Mouse (Mus musculus) heart, embryonic 13.5 days (tissue): Measurements from ENCODE around the gene Fntb. TPM values are rescaled to one million over a fixed set of nuclear protein-coding genes. Genes with fewer than 3 reads are reported as not detected.

ENCODE experiments used
- ATAC-seq: fragments of 200-750 bp; cut with Nextera tagmentation; 2 replicates; pipeline ENCODE4 v1.8.0; 2017; ENCODE audit warnings: moderate TSS enrichment; ENCODE audit not compliant: insufficient number of reproducible peaks, low FRiP score, low TSS enrichment; ENCODE audit errors: extremely low read depth
- H3K27ac ChIP-seq: fragments of 300-500 bp; sonication (generic); replicated peaks from 2 replicates; pipeline ENCODE4 v1.5.1; 2015; ENCODE audit warnings: moderate library complexity, mild to moderate bottlenecking, inconsistent platforms
- H3K27me3 ChIP-seq: fragments of 300-500 bp; sonication (generic); replicated peaks from 2 replicates; pipeline ENCODE4 v1.6.1; 2015; ENCODE audit warnings: mild to moderate bottlenecking, inconsistent platforms
- H3K36me3 ChIP-seq: fragments of 300-500 bp; sonication (generic); 2 replicates; pipeline ENCODE4 v1.6.1; 2015; ENCODE audit warnings: mild to moderate bottlenecking, inconsistent platforms
- H3K4me1 ChIP-seq: fragments of 300-500 bp; sonication (generic); 2 replicates; pipeline ENCODE4 v1.6.1; 2015; ENCODE audit warnings: inconsistent platforms
- H3K4me2 ChIP-seq: fragments of 300-500 bp; sonication (generic); 2 replicates; pipeline ENCODE4 v1.6.1; 2015; ENCODE audit warnings: inconsistent platforms, mild to moderate bottlenecking, moderate library complexity
- H3K4me3 ChIP-seq: fragments of 300-500 bp; sonication (generic); 2 replicates; pipeline ENCODE4 v1.5.1; 2015; ENCODE audit warnings: moderate library complexity, mild to moderate bottlenecking, inconsistent platforms
- H3K9ac ChIP-seq: fragments of 300-500 bp; sonication (generic); 2 replicates; pipeline ENCODE4 v1.6.1; 2015; ENCODE audit warnings: inconsistent platforms, mild to moderate bottlenecking, moderate library complexity
- H3K9me3 ChIP-seq: fragments of 300-500 bp; sonication (generic); 2 replicates; pipeline ENCODE4 v1.6.1; 2016; ENCODE audit warnings: inconsistent platforms
- WGBS: fragments of 180-500 bp; shearing (Covaris S2); methylation state at CpG from one replicate; pipeline ENCODE4 v1.1.7; 2015; ENCODE audit warnings: mixed read lengths; 5-methylcytosine and 5-hydroxymethylcytosine counted together
- polyA plus RNA-seq: library from polyadenylated mRNA; unstranded; fragments of >200 nt; fragmentation: Nextera tagmentation; extraction: Ambion mirVana; gene quantifications from 2 replicates; pipeline ENCODE4 v1.2.1, GENCODE M21; 2015

Gene Fntb
- 25.9 and 26.5 TPM in 2 replicates for polyA plus RNA-seq

GRCm38 (mm10) chr12:76765354-76765851 is at the start of gene Fntb, which contains the start of gene Churc1:
Gene Fntb (plus strand): TSS chr12:76765589.
Gene Churc1 (plus strand): TSS chr12:76765538.
- ATAC-seq = peak; percentile 90
- H3K9ac ChIP-seq = peak within 1 kb of the TSS; percentile 90
- H3K4me2 ChIP-seq = peak within 1 kb of the TSS; percentile 75
- no peaks in the 10 kb centered on the region for H3K27me3 ChIP-seq
- H3K9me3 ChIP-seq = no peaks in the 10 kb centered on the region
- H3K4me1 ChIP-seq = peaks cover 13% of the 10 kb centered on the region
- WGBS = under 1% methylated on average over 31 of the region's 31 CpGs
- H3K27ac ChIP-seq = peak within 1 kb of the TSS; percentile 85
- no peaks in the 10 kb centered on the region for H3K36me3 ChIP-seq
- peak within 1 kb of the TSS; percentile 77 for H3K4me3 ChIP-seq

- Histone ChIP-seq H3K4me1 (peaks cover 11% of the 10 kb centered on the region), H3K4me3 (no peak overlapping the region), H3K4me2 (no peak overlapping the region), H3K9ac (no peak overlapping the region), H3K27me3 (peaks cover 11% of the 10 kb centered on the region; the same call in 1 of the 2 replicates), H3K36me3 (no peaks in the 10 kb centered on the region), H3K27ac (no peak overlapping the region), H3K9me3 (no peaks in the 10 kb centered on the region)
- 77% methylated on average over 4 of the region's 4 CpGs for WGBS
- ATAC-seq = no peak
Observed at GRCm38 (mm10) chr12:76718384-76718783, 47.0 kb upstream of the Fntb start.

- Histone ChIP-seq H3K4me2 (no peak overlapping the region), H3K4me3 (no peak overlapping the region), H3K4me1 (peaks cover 11% of the 10 kb centered on the region), H3K27me3 (0 out of 2 replicates have a peak, but pooled peaks cover 3% of the 10 kb centered on the region), H3K36me3 (no peaks in the 10 kb centered on the region), H3K9ac (no peak overlapping the region), H3K9me3 (peaks cover 3% of the 10 kb centered on the region; the same call in 1 of the 2 replicates), H3K27ac (no peak overlapping the region)
- no peak; the same call in 1 of the 2 replicates for ATAC-seq
Observed at GRCm38 (mm10) chr12:76720572-76720971, 44.8 kb upstream of the Fntb start.

- ATAC-seq = no peak
Observed at GRCm38 (mm10) chr12:76722026-76722425, 43.4 kb upstream of the Fntb start.

GRCm38 (mm10) chr12:76727955-76728354 is 37.4 kb upstream of the Fntb start:
- H3K27me3 ChIP-seq = no peaks in the 10 kb centered on the region
- no peak overlapping the region for H3K27ac ChIP-seq
- 79% methylated on average over 4 of the region's 4 CpGs for WGBS
- H3K4me1 ChIP-seq = no peaks in the 10 kb centered on the region
- H3K36me3 ChIP-seq = no peaks in the 10 kb centered on the region
- no peak overlapping the region for H3K9ac ChIP-seq
- no peak overlapping the region for H3K4me2 ChIP-seq
- no peak for ATAC-seq
- H3K4me3 ChIP-seq = no peak overlapping the region
- H3K9me3 ChIP-seq = peaks cover 8% of the 10 kb centered on the region

More at GRCm38 (mm10) chr12:76722026-76722425, 43.4 kb upstream of the Fntb start:
- H3K9me3 ChIP-seq = peaks cover 3% of the 10 kb centered on the region; the same call in 1 of the 2 replicates
- no peak overlapping the region for H3K27ac ChIP-seq
- H3K36me3 ChIP-seq = no peaks in the 10 kb centered on the region
- no peak overlapping the region for H3K9ac ChIP-seq
- H3K4me2 ChIP-seq = no peak overlapping the region
- 69% methylated on average over 3 of the region's 3 CpGs for WGBS
- H3K27me3 ChIP-seq = no peaks in the 10 kb centered on the region
- H3K4me3 ChIP-seq = no peak overlapping the region
- H3K4me1 ChIP-seq = peaks cover 11% of the 10 kb centered on the region

- Histone ChIP-seq H3K9me3 (no peaks in the 10 kb centered on the region), H3K27ac (no peak overlapping the region), H3K27me3 (peaks cover 6% of the 10 kb centered on the region; the same call in 1 of the 2 replicates), H3K36me3 (no peaks in the 10 kb centered on the region), H3K4me3 (no peak overlapping the region), H3K9ac (no peak overlapping the region), H3K4me1 (no peaks in the 10 kb centered on the region), H3K4me2 (no peak overlapping the region)
- WGBS = 68% methylated on average over 16 of the region's 16 CpGs
- no peak for ATAC-seq
Observed at GRCm38 (mm10) chr12:76750866-76751459, 14.4 kb upstream of the Fntb start.

- ATAC-seq = no peak
- WGBS = 46% methylated on average over 12 of the region's 14 CpGs
Observed at GRCm38 (mm10) chr12:76752652-76753318, 12.6 kb upstream of the Fntb start.

GRCm38 (mm10) chr12:76765901-76766630 is 677 bp downstream of the Fntb start:
- Histone ChIP-seq H3K9me3 (no peaks in the 10 kb centered on the region), H3K4me1 (peaks cover 13% of the 10 kb centered on the region), H3K27ac (peak overlapping the region; percentile 85), H3K9ac (peak overlapping the region; percentile 90), H3K36me3 (no peaks in the 10 kb centered on the region), H3K27me3 (no peaks in the 10 kb centered on the region), H3K4me2 (peak overlapping the region; percentile 75), H3K4me3 (peak overlapping the region; percentile 77)
- no peak for ATAC-seq
- WGBS = 23% methylated on average over 20 of the region's 20 CpGs

More at GRCm38 (mm10) chr12:76752652-76753318, 12.6 kb upstream of the Fntb start:
- no peak overlapping the region for H3K27ac ChIP-seq
- no peak overlapping the region for H3K4me2 ChIP-seq
- no peaks in the 10 kb centered on the region for H3K4me1 ChIP-seq
- H3K9ac ChIP-seq = no peak overlapping the region
- H3K36me3 ChIP-seq = no peaks in the 10 kb centered on the region
- H3K27me3 ChIP-seq = peaks cover 6% of the 10 kb centered on the region; the same call in 1 of the 2 replicates
- H3K4me3 ChIP-seq = no peak overlapping the region
- no peaks in the 10 kb centered on the region for H3K9me3 ChIP-seq

GRCm38 (mm10) chr12:76770841-76771500 is 5.6 kb downstream of the Fntb start:
- peaks cover 16% of the 10 kb centered on the region for H3K4me1 ChIP-seq
- no peaks in the 10 kb centered on the region for H3K9me3 ChIP-seq
- peaks cover 3% of the 10 kb centered on the region for H3K36me3 ChIP-seq
- no peaks in the 10 kb centered on the region for H3K27me3 ChIP-seq
- no peak overlapping the region for H3K9ac ChIP-seq
- no peak overlapping the region for H3K27ac ChIP-seq
- no peak overlapping the region for H3K4me3 ChIP-seq
- H3K4me2 ChIP-seq = no peak overlapping the region
- no peak for ATAC-seq
- WGBS = 86% methylated on average over 5 of the region's 5 CpGs

GRCm38 (mm10) chr12:76771540-76771939 is 6.2 kb downstream of the Fntb start:
- peaks cover 6% of the 10 kb centered on the region for H3K36me3 ChIP-seq
- H3K4me1 ChIP-seq = peaks cover 10% of the 10 kb centered on the region
- H3K27me3 ChIP-seq = no peaks in the 10 kb centered on the region
- no peaks in the 10 kb centered on the region for H3K9me3 ChIP-seq
- no peak overlapping the region for H3K9ac ChIP-seq
- 85% methylated on average over 5 of the region's 5 CpGs for WGBS
- H3K4me2 ChIP-seq = no peak overlapping the region
- H3K27ac ChIP-seq = no peak overlapping the region
- no peak overlapping the region for H3K4me3 ChIP-seq
- ATAC-seq = no peak

GRCm38 (mm10) chr12:76774652-76775051 is 9.3 kb downstream of the Fntb start:
- Histone ChIP-seq H3K9ac (no peak overlapping the region), H3K36me3 (peaks cover 20% of the 10 kb centered on the region), H3K4me3 (no peak overlapping the region), H3K4me1 (peaks cover 9% of the 10 kb centered on the region), H3K9me3 (no peaks in the 10 kb centered on the region), H3K4me2 (no peak overlapping the region), H3K27me3 (no peaks in the 10 kb centered on the region), H3K27ac (peak overlapping the region; percentile 43; the same call in 1 of the 2 replicates)
- WGBS = 65% methylated on average over 3 of the region's 3 CpGs
- ATAC-seq = no peak
